Mouse (Mus musculus) granulocyte monocyte progenitor cell, adult 5-6 weeks (primary cell): ENCODE results near the gene Ifi204. TPM values are rescaled to one million over a fixed set of nuclear protein-coding genes. Genes with fewer than 3 reads are reported as not detected.
"Not testable (repeated sequence)": the region's sequence is repeated elsewhere in the genome, so short reads cannot be mapped to it uniquely, and the experiment has no call there.

Source experiments
- ATAC-seq: replicated peaks from 2 replicates; pipeline ENCODE4 v1.8.0; 2016; ENCODE audit warnings: mild to moderate bottlenecking, moderate TSS enrichment, inconsistent platforms; ENCODE audit not compliant: poor library complexity, severe bottlenecking
- total RNA-seq, 2 experiments: library from RNA; stranded (forward) in 1 of 2; stranded (reverse) in 1 of 2; fragments of 200-712, 200-1000 nt in 1 of 2; fragments of >200 nt in 1 of 2; fragmentation: Nextera tagmentation in 1 of 2; gene quantifications; 2 replicates each; pipeline ENCODE4 v1.2.3; 2014 to 2017

Gene Ifi204
- total RNA-seq (2014; fragmentation: Nextera tagmentation) (2.1 and 5.1 TPM in 2 replicates), total RNA-seq (2017) (7.9 and 10.9 TPM in 2 replicates)

DNA sequence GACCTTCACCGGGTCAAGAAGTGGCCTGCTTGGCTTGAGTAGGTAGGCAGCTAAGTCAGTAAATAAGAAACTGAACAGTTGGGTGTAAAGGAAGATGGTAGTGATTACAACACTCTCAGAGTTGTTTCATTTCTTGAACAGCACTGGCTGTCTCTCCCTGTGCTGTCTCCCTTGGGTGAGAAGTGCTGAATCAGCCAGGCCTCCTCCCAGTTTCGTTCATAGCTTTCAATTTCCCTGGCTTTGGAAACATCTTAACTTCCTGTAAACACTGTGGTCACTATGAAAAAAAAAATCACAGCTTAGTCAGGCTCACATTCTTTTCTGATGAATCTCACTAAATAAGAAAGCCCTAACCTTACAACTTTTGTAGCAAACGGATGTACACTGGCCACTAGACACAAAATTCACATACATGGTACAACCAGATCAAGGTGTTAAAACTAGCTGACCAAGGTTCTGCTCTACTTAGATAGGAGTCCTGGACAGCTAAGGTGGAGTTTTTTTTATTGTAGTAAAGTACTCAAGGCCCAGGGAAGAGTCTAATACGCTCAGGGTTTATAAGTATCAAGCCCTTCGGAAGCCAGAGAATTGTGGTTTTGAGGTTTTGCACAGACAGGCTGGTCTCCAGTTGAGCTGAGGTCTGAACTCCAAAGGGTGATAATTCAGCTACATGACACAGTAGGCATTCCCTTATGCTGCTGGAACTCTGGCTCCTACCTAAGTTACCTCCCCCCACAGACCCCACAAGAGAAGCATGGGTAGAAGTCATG is at the start of gene Ifi204:
Ifi204 (minus strand) TSS at position 96 of the 770 bp plus-strand sequence.
- peak; percentile 92 for ATAC-seq

DNA sequence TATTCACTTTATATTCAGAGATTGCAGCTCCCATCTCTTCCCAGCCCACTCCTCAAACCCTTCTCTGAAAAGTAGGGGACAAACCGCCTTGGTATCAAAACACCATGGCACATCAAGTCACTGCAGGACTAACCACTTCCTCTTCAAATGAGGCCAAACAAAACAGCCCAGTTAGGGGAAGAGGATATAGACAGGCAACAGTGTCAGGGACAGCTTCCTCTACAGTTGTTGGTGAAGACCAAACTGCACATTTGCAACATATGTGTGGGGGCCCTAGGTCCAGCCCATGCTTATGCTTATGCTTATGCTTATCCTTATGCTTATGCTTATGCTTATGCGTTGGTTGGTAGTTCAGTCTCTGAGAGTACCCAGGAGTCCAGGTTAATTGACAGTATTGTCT is 42.6 kb upstream of the Ifi204 start:
- peak; percentile 100 for ATAC-seq

DNA sequence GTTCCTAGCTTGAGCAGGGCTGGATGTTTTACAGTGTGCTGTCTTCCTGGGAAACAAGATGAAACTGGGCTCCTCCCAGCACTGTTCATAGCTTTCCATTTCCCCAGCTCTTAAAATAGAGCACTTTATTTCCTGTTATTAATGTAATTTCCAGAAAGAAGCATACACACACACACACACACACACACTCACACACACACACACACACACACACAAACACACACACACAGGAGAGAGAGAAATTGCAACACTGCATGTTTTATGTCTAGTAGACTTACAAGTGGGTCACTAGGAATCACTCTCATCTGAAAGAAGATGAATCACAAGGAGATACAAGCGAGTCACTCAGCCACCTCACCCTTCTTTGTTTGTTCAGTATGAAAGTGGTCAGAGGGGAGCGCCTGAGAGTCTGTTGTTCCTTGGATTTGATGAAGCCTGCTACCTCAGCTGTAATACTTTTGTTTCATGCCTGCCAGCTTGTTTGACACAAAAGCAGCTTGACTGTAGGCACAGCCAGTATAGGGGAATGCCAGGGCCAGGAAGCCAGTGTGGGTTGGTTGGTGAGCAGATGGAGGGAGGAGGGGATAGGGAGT is 36.0 kb upstream of the Ifi204 start:
- peak; percentile 69 for ATAC-seq

DNA sequence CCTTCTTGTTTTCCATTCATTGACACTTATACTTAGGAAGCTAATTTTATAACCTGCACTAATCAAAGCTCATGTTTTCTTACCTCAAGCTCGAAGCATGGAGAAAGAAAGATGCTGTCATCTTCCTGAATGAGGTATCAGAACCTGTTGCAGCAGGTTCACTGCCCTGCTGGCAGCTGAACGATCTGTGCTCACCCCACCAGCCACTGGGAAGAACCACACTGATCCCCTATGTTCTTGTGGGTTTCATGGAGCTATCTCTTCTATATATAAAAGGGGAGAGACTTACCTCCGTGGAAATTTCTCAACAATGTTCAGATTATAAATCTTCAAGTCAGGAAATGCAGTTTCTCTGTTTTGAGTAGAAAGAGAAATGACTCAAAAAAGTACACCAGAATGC is 35.5 kb upstream of the Ifi204 start:
- peak; percentile 48 for ATAC-seq

DNA sequence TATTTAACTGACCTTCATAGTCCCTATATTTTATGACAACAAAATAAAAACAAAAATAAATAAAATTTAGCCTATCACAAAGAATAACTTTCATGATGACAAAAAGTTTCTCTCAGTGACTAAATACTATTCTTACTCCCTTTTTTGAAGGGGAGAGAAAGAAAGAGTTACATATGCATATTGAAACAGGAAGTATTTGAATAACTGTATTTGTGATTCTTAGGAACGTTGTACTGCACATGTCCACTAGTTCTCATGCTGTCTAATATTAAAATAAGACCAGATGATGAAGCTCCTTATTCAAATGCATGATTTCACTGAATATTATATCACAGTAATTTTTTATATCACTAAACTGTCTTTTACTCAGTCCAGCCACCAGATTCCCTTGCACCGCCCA is 35.0 kb upstream of the Ifi204 start:
- peak; percentile 88 for ATAC-seq

DNA sequence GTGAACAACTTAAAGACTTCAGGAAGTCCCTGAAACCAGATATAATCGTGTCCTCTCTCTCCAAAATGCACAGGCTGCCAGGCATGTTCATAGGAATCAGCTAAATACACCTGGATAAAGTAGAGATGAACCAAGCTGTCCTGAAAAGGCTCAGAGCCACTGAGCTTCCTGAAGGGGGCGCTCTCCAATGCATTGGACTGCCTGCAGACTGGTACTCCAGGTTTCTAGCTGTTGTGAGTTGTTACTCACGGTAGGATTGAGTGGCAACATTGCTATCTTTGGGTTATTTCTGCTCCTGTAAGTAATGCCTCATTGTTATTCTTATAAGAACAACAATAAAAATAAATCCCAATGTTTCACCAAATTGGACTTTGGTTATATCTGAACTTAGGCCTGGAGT is 6.7 kb upstream of the Ifi204 start:
- peak; percentile 46; the same call in 1 of the 2 replicates for ATAC-seq

DNA sequence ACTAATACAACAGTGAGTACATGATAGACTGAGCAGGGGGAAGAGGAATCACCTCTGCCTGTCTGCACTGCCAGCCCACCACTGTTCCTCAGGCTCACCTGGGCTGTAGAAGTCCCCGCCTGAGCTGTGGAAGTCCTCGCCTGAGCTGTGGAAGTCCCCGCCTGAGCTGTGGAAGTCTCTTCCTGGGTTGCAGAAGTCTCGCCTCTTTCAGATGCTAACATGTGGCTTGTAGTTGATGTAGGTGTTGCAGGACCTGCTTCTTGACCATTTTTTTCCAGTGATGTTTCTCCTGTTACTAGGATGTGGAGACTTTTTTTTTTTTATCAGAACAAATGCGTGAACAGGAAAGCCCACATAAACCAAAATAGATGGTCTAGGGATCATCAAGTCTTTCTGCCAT is 6.7 kb downstream of the Ifi204 start:
- ATAC-seq = not testable (repeated sequence)

DNA sequence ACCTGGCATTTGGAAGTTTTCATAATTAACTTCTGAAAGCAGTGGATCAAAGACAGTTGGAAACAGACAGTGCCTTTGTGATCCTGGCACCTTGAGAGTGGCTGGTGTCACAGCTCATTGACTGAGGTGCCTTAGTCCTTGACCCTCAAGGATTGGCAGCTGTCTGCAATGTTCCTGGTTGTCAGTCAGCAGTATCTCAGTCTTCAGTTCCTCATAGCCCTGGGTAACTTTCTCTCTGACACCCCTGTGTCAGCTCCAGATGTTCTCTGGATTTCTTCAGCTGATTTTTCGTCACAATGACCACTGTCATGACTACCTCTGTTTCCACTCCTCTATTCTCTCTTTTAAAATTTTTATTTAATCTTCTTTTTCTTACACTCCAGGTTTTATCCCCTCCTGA is 24.5 kb downstream of the Ifi204 start:
- peak; percentile 89 for ATAC-seq

DNA sequence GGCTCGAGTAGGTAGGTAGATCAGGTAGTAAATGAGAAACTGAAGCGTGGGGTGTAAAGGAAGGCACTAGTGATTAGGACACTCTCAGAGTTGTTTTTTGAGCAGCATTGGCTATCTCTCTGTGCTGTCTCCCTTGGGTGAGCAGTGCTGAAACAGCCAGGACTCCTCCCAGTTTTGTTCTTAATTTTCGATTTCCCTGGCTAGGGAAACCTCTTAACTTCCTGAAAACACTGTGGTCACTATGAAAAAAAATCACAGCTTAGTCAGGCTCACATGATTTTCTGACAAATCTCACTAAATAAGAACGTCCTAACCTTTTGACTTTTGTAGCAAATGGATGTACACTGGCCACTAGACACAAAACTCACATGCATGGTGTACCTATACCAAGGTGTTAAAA is 25.1 kb downstream of the Ifi204 start, which contains the start of gene Ifi207:
Ifi207 (minus strand) TSS at position 92 of the 400 bp plus-strand sequence.
- peak; percentile 85 for ATAC-seq

DNA sequence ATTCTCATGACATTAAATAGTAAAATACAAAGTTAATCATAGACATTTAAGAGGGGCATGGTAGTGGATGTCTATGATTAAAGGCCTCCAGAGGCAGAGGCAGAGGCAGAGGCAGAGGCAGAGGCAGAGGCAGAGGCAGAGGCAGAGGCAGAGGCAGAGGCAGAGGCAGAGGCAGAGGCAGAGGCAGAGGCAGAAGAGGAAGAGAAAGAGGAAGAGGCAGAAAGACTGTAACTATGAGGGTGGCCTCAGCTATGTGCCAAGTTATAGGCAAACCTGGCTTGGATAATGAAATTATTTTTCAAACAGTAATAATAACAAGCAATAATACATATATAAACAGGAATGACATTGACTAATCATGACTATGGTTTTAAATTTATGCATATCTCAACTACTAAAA is 26.2 kb downstream of the Ifi204 start:
- peak; percentile 54 for ATAC-seq

DNA sequence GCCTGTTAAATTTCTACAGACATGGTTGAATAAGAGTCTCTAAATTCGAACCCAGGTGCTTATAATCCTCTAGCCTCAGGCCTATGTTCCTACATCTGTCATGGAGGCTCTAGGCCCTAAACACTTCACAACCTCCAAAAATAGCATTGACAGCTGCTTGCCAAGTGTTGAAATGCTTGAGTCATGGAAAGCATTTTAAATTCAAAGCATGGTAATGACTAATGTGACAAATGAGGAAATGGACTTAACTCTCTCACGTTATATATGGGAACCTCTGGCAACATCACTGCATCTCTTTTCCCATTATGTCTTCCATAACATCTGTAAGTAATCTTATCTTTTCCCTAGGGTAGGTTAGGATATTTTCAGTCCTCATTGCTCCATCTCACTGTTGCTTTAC is 29.8 kb downstream of the Ifi204 start:
- ATAC-seq = peak; percentile 68

DNA sequence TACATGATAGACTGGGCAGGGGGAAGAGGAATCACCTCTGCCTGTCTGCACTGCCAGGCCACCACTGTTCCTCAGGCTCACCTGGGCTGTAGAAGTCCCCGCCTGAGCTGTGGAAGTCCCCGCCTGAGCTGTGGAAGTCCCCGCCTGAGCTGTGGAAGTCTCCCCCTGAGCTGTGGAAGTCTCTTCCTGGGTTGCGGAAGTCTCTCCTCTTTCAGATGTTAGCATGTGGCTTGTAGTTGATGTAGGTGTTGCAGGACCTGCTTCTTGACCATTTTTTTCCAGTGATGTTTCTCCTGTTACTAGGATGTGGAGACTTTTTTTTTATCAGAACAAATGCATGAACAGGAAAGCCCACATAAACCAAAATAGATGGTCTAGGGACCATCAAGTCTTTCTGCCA is 31.7 kb downstream of the Ifi204 start:
- not testable (repeated sequence) for ATAC-seq

DNA sequence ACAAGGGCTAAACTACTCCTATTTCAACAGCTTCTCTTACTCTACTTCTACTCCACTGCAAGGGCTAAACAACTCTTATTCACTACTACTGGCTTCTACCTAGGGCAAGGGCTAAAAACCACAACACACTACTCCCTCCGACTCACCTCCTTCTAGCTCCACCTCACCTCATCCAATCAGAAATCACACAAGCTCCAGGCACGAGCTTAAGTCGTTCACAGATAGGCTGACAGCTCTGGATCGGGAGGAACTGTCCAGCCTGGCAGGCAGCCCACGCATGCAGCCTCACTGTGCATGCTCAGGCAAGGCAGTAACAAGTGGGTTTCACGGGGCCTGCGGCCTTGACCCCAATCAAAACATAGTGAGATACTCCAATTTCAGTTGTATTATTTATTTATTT is 33.5 kb downstream of the Ifi204 start:
- ATAC-seq = no peak

Other genes starting within 250 kb of the Ifi204 start
- 0.32 and 0.58 TPM in 2 replicates for gene Ifi214, start 231.0 kb downstream of the Ifi204 start, total RNA-seq (2014; fragmentation: Nextera tagmentation)
- 0.05 and 0.22 TPM in 2 replicates for gene Ifi214, start 231.0 kb downstream of the Ifi204 start, total RNA-seq (2017)
- gene Ifi213, start 167.7 kb downstream of the Ifi204 start, total RNA-seq (2014; fragmentation: Nextera tagmentation) = not detected in 2 replicates
- 0.47 TPM in 1 of 2 replicates, not detected in the other for gene Ifi213, start 167.7 kb downstream of the Ifi204 start, total RNA-seq (2017)
- gene Ifi209, start 136.0 kb downstream of the Ifi204 start, total RNA-seq (2014; fragmentation: Nextera tagmentation) = 77.0 and 77.3 TPM in 2 replicates
- 143 and 146 TPM in 2 replicates for gene Ifi209, start 136.0 kb downstream of the Ifi204 start, total RNA-seq (2017)
- gene Ifi208, start 93.3 kb downstream of the Ifi204 start, total RNA-seq (2014; fragmentation: Nextera tagmentation) = not detected in 2 replicates
- not detected in 2 replicates for gene Ifi208, start 93.3 kb downstream of the Ifi204 start, total RNA-seq (2017)
- not detected in 2 replicates for gene Ifi207, start 25.2 kb downstream of the Ifi204 start, total RNA-seq (2014; fragmentation: Nextera tagmentation)
- gene Ifi207, start 25.2 kb downstream of the Ifi204 start, total RNA-seq (2017) = 0.41 and 1.1 TPM in 2 replicates
- 9.3 and 12.3 TPM in 2 replicates for gene Ifi211, start 146.1 kb upstream of the Ifi204 start, total RNA-seq (2014; fragmentation: Nextera tagmentation)
- gene Ifi211, start 146.1 kb upstream of the Ifi204 start, total RNA-seq (2017) = 13.2 and 16.0 TPM in 2 replicates
- 95.6 and 101 TPM in 2 replicates for gene Mndal, start 175.5 kb upstream of the Ifi204 start, total RNA-seq (2014; fragmentation: Nextera tagmentation)
- 105 and 119 TPM in 2 replicates for gene Mndal, start 175.5 kb upstream of the Ifi204 start, total RNA-seq (2017)
- gene Ifi203, start 175.7 kb upstream of the Ifi204 start, total RNA-seq (2014; fragmentation: Nextera tagmentation) = 58.4 and 73.0 TPM in 2 replicates
- 26.6 and 61.0 TPM in 2 replicates for gene Ifi203, start 175.7 kb upstream of the Ifi204 start, total RNA-seq (2017)
- not detected in 2 replicates for gene Ifi202b, start 215.8 kb upstream of the Ifi204 start, total RNA-seq (2014; fragmentation: Nextera tagmentation)
- gene Ifi202b, start 215.8 kb upstream of the Ifi204 start, total RNA-seq (2017) = not detected in 2 replicates